Mouse (Mus musculus): Measurements from ENCODE around the gene Tmem25. TPM values are rescaled to one million over a fixed set of nuclear protein-coding genes. Genes with fewer than 3 reads are reported as not detected.

Tmem25 gene
- total and polyA plus RNA-seq, 3 experiments: 0.25 to 1.5 (median 0.28) TPM

GRCm38 (mm10) chr9:44798298-44798697 is 809 bp downstream of the Tmem25 start:
- no peak overlapping the region for H3K9ac ChIP-seq (ENCODE audit: insufficient read depth, low read depth)
- no peak overlapping the region for H3K27ac ChIP-seq (ENCODE audit: insufficient read depth, low read depth)
- H3K36me3 ChIP-seq (replicated peaks in 1 of 2; ENCODE audit: control insufficient read depth in 1 of 2, insufficient read depth in 1 of 2, low read length in 1 of 2): no peaks in the 10 kb centered on the region
- in situ Hi-C loops (cut with MboI; ENCODE audit: low pct_ligation_motif_present, low pct_unique_long_range_greater_than_20kb, low sequenced_read_pairs) (no loop called here), dilution Hi-C loops (cut with MboI; ENCODE audit: extremely low pct_ligation_motif_present, extremely low pct_unique_long_range_greater_than_20kb, low sequenced_read_pairs) (no loop called here)
- no peak for DNase-seq (ENCODE audit: extremely low read depth)
- H3K4me2 ChIP-seq (ENCODE audit: insufficient read depth, low read depth, poor library complexity, severe bottlenecking): no peak overlapping the region
- H3K79me2 ChIP-seq (replicated peaks; ENCODE audit: control insufficient read depth, extremely low read depth, insufficient read depth, poor library complexity, severe bottlenecking): no peaks in the 10 kb centered on the region
- TF ChIP-seq ELF1 (IDR thresholded peaks at IDR 0.05; ENCODE audit: low read depth, low read length) (no peak), BHLHE40 (IDR thresholded peaks at IDR 0.05; ENCODE audit: low read depth, low read length) (no peak)
- H3K9me3 ChIP-seq (replicated peaks; ENCODE audit: low read length): no peaks in the 10 kb centered on the region
- peaks cover 6% of the 10 kb centered on the region for H3K27me3 ChIP-seq (replicated peaks)
- H3K4me1 ChIP-seq (ENCODE audit: control insufficient read depth in 1 of 2, insufficient read depth in 2 of 2): peaks cover 9 to 34% of the 10 kb centered on the region in 2 experiments
- H3K4me3 ChIP-seq (replicated peaks in 1 of 3; ENCODE audit: low read depth in 2 of 3, low read length in 2 of 3, poor library complexity in 1 of 3): no peak overlapping the region

- no peak for TF ChIP-seq BHLHE40 (IDR thresholded peaks at IDR 0.05; ENCODE audit: low read depth, low read length)
- TF ChIP-seq MAZ (IDR thresholded peaks at IDR 0.05; ENCODE audit: low read depth, low read length): no peak
- no peak for TF ChIP-seq E2F4 (IDR thresholded peaks at IDR 0.05; ENCODE audit: insufficient replicate concordance, low read depth, low read length)
- TF ChIP-seq MAX (IDR thresholded peaks at IDR 0.05; ENCODE audit: low read length): no peak
- no peak for TF ChIP-seq SMC3 (IDR thresholded peaks at IDR 0.05; ENCODE audit: low read depth, low read length)
- no peak for TF ChIP-seq USF1 (IDR thresholded peaks at IDR 0.05; ENCODE audit: low read depth, low read length)
- Histone ChIP-seq H3K4me3 (replicated peaks in 1 of 3; ENCODE audit: low read depth in 2 of 3, low read length in 2 of 3, poor library complexity in 1 of 3) (no peak overlapping the region), H3K27me3 (replicated peaks) (peaks cover under 1% of the 10 kb centered on the region), H3K9me3 (replicated peaks; ENCODE audit: low read length) (no peaks in the 10 kb centered on the region), H3K4me2 (ENCODE audit: insufficient read depth, low read depth, poor library complexity, severe bottlenecking) (no peak overlapping the region), H3K4me1 (ENCODE audit: control insufficient read depth in 1 of 2, insufficient read depth in 2 of 2) (no peaks in the 10 kb centered on the region), H3K79me2 (replicated peaks; ENCODE audit: control insufficient read depth, extremely low read depth, insufficient read depth, poor library complexity, severe bottlenecking) (no peaks in the 10 kb centered on the region), H3K27ac (ENCODE audit: insufficient read depth, low read depth) (no peak overlapping the region), H3K36me3 (replicated peaks in 1 of 2; ENCODE audit: control insufficient read depth in 1 of 2, insufficient read depth in 1 of 2, low read length in 1 of 2) (peaks cover 36 to 48% of the 10 kb centered on the region in 2 experiments), H3K9ac (ENCODE audit: insufficient read depth, low read depth) (no peak overlapping the region)
- DNase-seq (ENCODE audit: extremely low read depth): no peak
- dilution Hi-C loops (cut with MboI; ENCODE audit: extremely low pct_ligation_motif_present, extremely low pct_unique_long_range_greater_than_20kb, low sequenced_read_pairs) (no loop called here), in situ Hi-C loops (cut with MboI; ENCODE audit: low pct_ligation_motif_present, low pct_unique_long_range_greater_than_20kb, low sequenced_read_pairs) (no loop called here)
Observed at GRCm38 (mm10) chr9:44792842-44793241, 6.3 kb downstream of the Tmem25 start.

GRCm38 (mm10) chr9:44772750-44773651 is 26.1 kb downstream of the Tmem25 start:
- H3K9ac ChIP-seq (ENCODE audit: insufficient read depth, low read depth): peak overlapping the region; percentile 96
- H3K4me1 ChIP-seq (ENCODE audit: control insufficient read depth in 1 of 2, insufficient read depth in 2 of 2): peaks cover 3 to 30% of the 10 kb centered on the region in 2 experiments
- H3K27me3 ChIP-seq (replicated peaks): no peaks in the 10 kb centered on the region
- H3K4me3 ChIP-seq (replicated peaks in 1 of 3; ENCODE audit: low read depth in 2 of 3, low read length in 2 of 3, poor library complexity in 1 of 3): peak overlapping the region; percentile 76 to 96 (median 91)
- no peaks in the 10 kb centered on the region for H3K9me3 ChIP-seq (replicated peaks; ENCODE audit: low read length)
- H3K27ac ChIP-seq (ENCODE audit: insufficient read depth, low read depth): peak overlapping the region; percentile 91
- peak; percentile 94 for DNase-seq (ENCODE audit: extremely low read depth)
- in situ Hi-C loops (cut with MboI; ENCODE audit: low pct_ligation_motif_present, low pct_unique_long_range_greater_than_20kb, low sequenced_read_pairs) (no loop called here), dilution Hi-C loops (cut with MboI; ENCODE audit: extremely low pct_ligation_motif_present, extremely low pct_unique_long_range_greater_than_20kb, low sequenced_read_pairs) (no loop called here)
- peak overlapping the region; percentile 90 for H3K4me2 ChIP-seq (ENCODE audit: insufficient read depth, low read depth, poor library complexity, severe bottlenecking)
- H3K36me3 ChIP-seq (replicated peaks in 1 of 2; ENCODE audit: control insufficient read depth in 1 of 2, insufficient read depth in 1 of 2, low read length in 1 of 2): peaks cover 4 to 24% of the 10 kb centered on the region in 2 experiments
- H3K79me2 ChIP-seq (replicated peaks; ENCODE audit: control insufficient read depth, extremely low read depth, insufficient read depth, poor library complexity, severe bottlenecking): peaks cover 9% of the 10 kb centered on the region
- TF ChIP-seq SIN3A (IDR thresholded peaks at IDR 0.05; ENCODE audit: low read length) (peak; percentile 95), ZNF384 (IDR thresholded peaks at IDR 0.05; ENCODE audit: low read depth, low read length) (no peak), BHLHE40 (IDR thresholded peaks at IDR 0.05; ENCODE audit: low read depth, low read length) (no peak; the same call in 1 of the 2 replicates), RCOR1 (conservative IDR thresholded peaks at IDR 0.05; ENCODE audit: low read depth, low read length) (no peak), POLR2AphosphoS2 (IDR thresholded peaks at IDR 0.05; ENCODE audit: low read depth, low read length) (no peak), NRF1 (IDR thresholded peaks at IDR 0.05; ENCODE audit: low read depth, low read length) (peak; percentile 55), ZKSCAN1 (IDR thresholded peaks at IDR 0.05; ENCODE audit: borderline replicate concordance, low read depth, low read length) (no peak), CTCF (conservative IDR thresholded peaks at IDR 0.05 in 1 of 2, IDR thresholded peaks at IDR 0.05 in 1 of 2; ENCODE audit: low read depth in 2 of 2, low read length in 2 of 2) (peak; percentile 74 to 88), CHD1 (IDR thresholded peaks at IDR 0.05; ENCODE audit: low read depth, low read length) (no peak), JUN (IDR thresholded peaks at IDR 0.05; ENCODE audit: insufficient read depth, low read depth, low read length) (no peak), IRF4 (IDR thresholded peaks at IDR 0.05; ENCODE audit: low read depth, low read length) (peak; percentile 80; the same call in 1 of the 2 replicates), MEF2A (IDR thresholded peaks at IDR 0.05; ENCODE audit: borderline replicate concordance, low read depth, low read length) (peak; percentile 86), ELF1 (IDR thresholded peaks at IDR 0.05; ENCODE audit: low read depth, low read length) (peak; percentile 95), SMC3 (IDR thresholded peaks at IDR 0.05; ENCODE audit: low read depth, low read length) (peak; percentile 45), ETS1 (conservative IDR thresholded peaks at IDR 0.05; ENCODE audit: low read depth, low read length) (peak; percentile 57; the same call in 1 of the 2 replicates), USF1 (IDR thresholded peaks at IDR 0.05; ENCODE audit: low read depth, low read length) (no peak), MAFK (IDR thresholded peaks at IDR 0.05; ENCODE audit: insufficient replicate concordance, low read length) (no peak), UBTF (IDR thresholded peaks at IDR 0.05; ENCODE audit: low read depth, low read length) (no peak), KAT2A (IDR thresholded peaks at IDR 0.05; ENCODE audit: insufficient replicate concordance, low read length) (peak; percentile 77; the same call in 1 of the 2 replicates)

Data from CH12.LX (cell line).